Mouse (Mus musculus): ENCODE measurements at regions not wholly inside any gene's neighbourhood (a gene's known extent, or its start where the extent isn't known, plus 50 kb on each side); places are given as distances from the start of the nearest gene placed in this dataset.

DNA sequence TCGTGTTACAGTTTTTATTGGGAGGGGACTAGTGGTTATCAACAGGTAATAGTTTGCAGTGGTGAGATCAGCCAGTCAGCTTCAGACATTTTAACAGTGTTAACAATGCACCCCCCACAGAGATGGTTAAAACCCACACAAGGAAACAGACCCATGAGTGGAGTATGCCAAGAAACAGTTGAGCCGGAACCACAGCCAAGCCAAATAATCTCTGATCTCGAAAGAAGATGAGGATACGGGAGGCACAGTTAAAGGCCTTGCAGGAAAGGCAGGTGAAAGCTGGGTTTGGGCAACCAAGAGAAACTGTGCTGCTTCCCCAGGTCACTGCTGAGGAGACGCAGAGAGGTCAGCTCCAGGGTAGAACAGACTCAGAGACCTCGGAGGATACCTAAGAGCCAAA lies 631.0 kb downstream of the Zfp706 start:
- WGBS, result 75% methylated on average over 6 of the region's 6 CpGs
- no peak for ATAC-seq (ENCODE audit: insufficient number of reproducible peaks, insufficient read depth, low FRiP score, low TSS enrichment)
- peaks cover 3% of the 10 kb centered on the region; the same call in 1 of the 2 replicates for H3K27me3 ChIP-seq

DNA sequence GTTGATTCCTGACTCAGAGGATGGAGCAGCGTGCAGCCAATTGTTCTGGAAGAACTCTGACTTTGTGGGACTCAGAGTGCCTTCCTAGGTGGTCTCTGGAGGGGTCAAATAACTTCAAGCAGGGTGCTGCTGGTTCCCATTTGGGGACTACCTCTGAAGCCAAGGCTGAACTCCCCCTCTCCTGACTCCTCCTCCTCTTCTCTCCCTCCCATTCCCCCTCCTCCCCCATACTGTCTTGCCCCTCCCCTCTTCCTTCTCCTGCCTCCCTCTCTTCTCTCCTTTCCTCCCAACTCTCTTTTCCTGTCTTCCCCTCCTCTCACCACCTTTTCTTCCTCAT lies 632.1 kb downstream of the Zfp706 start:
- Histone ChIP-seq H3K27ac (peak overlapping the region; percentile 46; the same call in 1 of the 2 replicates), H3K27me3 (no peaks in the 10 kb centered on the region), H3K9me3 (no peaks in the 10 kb centered on the region), H3K4me2 (replicated peaks) (peak overlapping the region; percentile 67), H3K4me1 (peaks cover 14% of the 10 kb centered on the region), H3K36me3 (no peaks in the 10 kb centered on the region), H3K4me3 (peak overlapping the region; percentile 40), H3K9ac (no peak overlapping the region)
- 3% methylated on average over 1 of the region's 1 CpGs for WGBS
- no peak for ATAC-seq (ENCODE audit: insufficient number of reproducible peaks, insufficient read depth, low FRiP score, low TSS enrichment)

More for the DNA sequence above, 631.0 kb downstream of the Zfp706 start:
- H3K4me2 ChIP-seq (replicated peaks), result no peak overlapping the region
- no peak overlapping the region for H3K4me3 ChIP-seq
- no peaks in the 10 kb centered on the region for H3K9me3 ChIP-seq
- H3K4me1 ChIP-seq, result peaks cover 14% of the 10 kb centered on the region
- H3K27ac ChIP-seq, result no peak overlapping the region
- no peaks in the 10 kb centered on the region for H3K36me3 ChIP-seq
- H3K9ac ChIP-seq, result no peak overlapping the region

DNA sequence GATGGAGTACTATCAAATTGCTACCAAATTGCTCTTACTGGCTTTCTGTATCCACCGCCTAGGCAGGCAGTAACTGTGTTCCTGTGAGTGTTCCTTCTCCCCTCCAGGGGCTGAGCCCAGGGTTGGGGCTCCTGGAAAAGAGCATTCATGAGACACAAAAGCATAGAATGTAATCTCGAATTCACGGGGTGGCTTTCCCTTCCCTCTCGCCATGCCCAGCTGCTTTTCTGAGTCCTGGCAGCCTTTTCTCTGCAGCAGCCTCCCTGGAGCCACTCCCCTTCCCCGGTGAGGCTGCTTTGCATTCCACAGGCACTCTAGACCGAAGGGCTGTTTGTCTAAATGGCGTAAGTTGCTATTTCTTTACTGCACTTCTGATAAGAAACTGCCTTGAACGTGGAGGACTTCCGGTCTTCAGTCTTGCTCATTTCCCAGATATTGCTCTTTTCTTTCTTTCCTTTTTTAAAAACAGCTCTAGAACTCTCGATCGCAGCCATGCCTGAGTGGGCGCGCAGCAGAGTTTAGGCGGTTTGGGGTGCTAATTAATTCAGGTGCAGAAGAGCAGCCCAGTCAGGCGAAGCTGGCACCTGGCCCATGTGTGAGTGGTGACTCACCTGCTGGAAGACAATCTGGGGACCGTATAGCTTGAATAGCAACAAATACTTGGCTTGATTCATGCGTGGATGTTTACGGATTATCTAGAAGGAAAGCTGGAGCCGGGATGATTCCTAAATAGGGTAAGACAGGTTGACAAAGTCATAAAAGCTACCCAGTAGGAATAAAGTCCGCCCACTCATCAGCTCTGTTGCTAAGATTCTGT lies 632.6 kb downstream of the Zfp706 start:
- Histone ChIP-seq H3K4me2 (replicated peaks) (peak overlapping the region; percentile 67), H3K27me3 (no peaks in the 10 kb centered on the region), H3K9me3 (no peaks in the 10 kb centered on the region), H3K27ac (peak overlapping the region; percentile 46), H3K4me1 (peaks cover 14% of the 10 kb centered on the region), H3K4me3 (peak overlapping the region; percentile 40), H3K36me3 (no peaks in the 10 kb centered on the region), H3K9ac (peak overlapping the region; percentile 36)
- ATAC-seq (ENCODE audit: insufficient number of reproducible peaks, insufficient read depth, low FRiP score, low TSS enrichment), result 0 out of 2 replicates have a peak, but pooled peaks have one; percentile 65
- 3% methylated on average over 20 of the region's 20 CpGs for WGBS

- Histone ChIP-seq H3K4me3 (peak overlapping the region; percentile 40), H3K4me2 (replicated peaks) (peak overlapping the region; percentile 67), H3K4me1 (peaks cover 14% of the 10 kb centered on the region), H3K27ac (peak overlapping the region; percentile 46), H3K9me3 (no peaks in the 10 kb centered on the region), H3K36me3 (no peaks in the 10 kb centered on the region), H3K9ac (peak overlapping the region; percentile 36), H3K27me3 (no peaks in the 10 kb centered on the region)
- WGBS, result 5% methylated on average over 11 of the region's 11 CpGs
- 0 out of 2 replicates have a peak, but pooled peaks have one; percentile 76 for ATAC-seq (ENCODE audit: insufficient number of reproducible peaks, insufficient read depth, low FRiP score, low TSS enrichment)
Observed at GRCm38 (mm10) chr15:36373900-36374611, 633.5 kb downstream of the Zfp706 start.

GRCm38 (mm10) chr15:36373481-36373880 lies 634.1 kb downstream of the Zfp706 start:
- no peak for ATAC-seq (ENCODE audit: insufficient number of reproducible peaks, insufficient read depth, low FRiP score, low TSS enrichment)

GRCm38 (mm10) chr15:36371382-36371781 lies 636.2 kb downstream of the Zfp706 start:
- H3K27me3 ChIP-seq, result no peaks in the 10 kb centered on the region
- H3K9ac ChIP-seq, result no peak overlapping the region
- no peak overlapping the region for H3K4me3 ChIP-seq
- no peaks in the 10 kb centered on the region for H3K9me3 ChIP-seq
- H3K36me3 ChIP-seq, result no peaks in the 10 kb centered on the region
- no peak for ATAC-seq (ENCODE audit: insufficient number of reproducible peaks, insufficient read depth, low FRiP score, low TSS enrichment)
- H3K4me2 ChIP-seq (replicated peaks), result no peak overlapping the region
- peaks cover 14% of the 10 kb centered on the region for H3K4me1 ChIP-seq
- H3K27ac ChIP-seq, result no peak overlapping the region

More at GRCm38 (mm10) chr15:36373481-36373880, 634.1 kb downstream of the Zfp706 start:
- Histone ChIP-seq H3K4me3 (no peak overlapping the region), H3K4me1 (peaks cover 14% of the 10 kb centered on the region), H3K27me3 (no peaks in the 10 kb centered on the region), H3K36me3 (no peaks in the 10 kb centered on the region), H3K27ac (no peak overlapping the region), H3K9me3 (no peaks in the 10 kb centered on the region), H3K9ac (no peak overlapping the region), H3K4me2 (replicated peaks) (no peak overlapping the region)
- WGBS, result 49% methylated on average over 3 of the region's 3 CpGs

GRCm38 (mm10) chr15:36370906-36371305 lies 636.7 kb downstream of the Zfp706 start:
- no peak overlapping the region for H3K27ac ChIP-seq
- ATAC-seq (ENCODE audit: insufficient number of reproducible peaks, insufficient read depth, low FRiP score, low TSS enrichment), result no peak
- H3K4me1 ChIP-seq, result peaks cover 14% of the 10 kb centered on the region
- no peaks in the 10 kb centered on the region for H3K27me3 ChIP-seq
- H3K9me3 ChIP-seq, result no peaks in the 10 kb centered on the region
- no peak overlapping the region for H3K9ac ChIP-seq
- H3K36me3 ChIP-seq, result no peaks in the 10 kb centered on the region
- 66% methylated on average over 4 of the region's 4 CpGs for WGBS
- H3K4me2 ChIP-seq (replicated peaks), result no peak overlapping the region
- no peak overlapping the region for H3K4me3 ChIP-seq

GRCm38 (mm10) chr15:36367296-36367695 lies 640.3 kb downstream of the Zfp706 start:
- H3K36me3 ChIP-seq, result no peaks in the 10 kb centered on the region
- no peak overlapping the region for H3K27ac ChIP-seq
- H3K4me2 ChIP-seq (replicated peaks), result no peak overlapping the region
- H3K4me1 ChIP-seq, result no peaks in the 10 kb centered on the region
- H3K4me3 ChIP-seq, result no peak overlapping the region
- no peak for ATAC-seq (ENCODE audit: insufficient number of reproducible peaks, insufficient read depth, low FRiP score, low TSS enrichment)
- H3K27me3 ChIP-seq, result no peaks in the 10 kb centered on the region
- H3K9me3 ChIP-seq, result no peaks in the 10 kb centered on the region
- no peak overlapping the region for H3K9ac ChIP-seq

DNA sequence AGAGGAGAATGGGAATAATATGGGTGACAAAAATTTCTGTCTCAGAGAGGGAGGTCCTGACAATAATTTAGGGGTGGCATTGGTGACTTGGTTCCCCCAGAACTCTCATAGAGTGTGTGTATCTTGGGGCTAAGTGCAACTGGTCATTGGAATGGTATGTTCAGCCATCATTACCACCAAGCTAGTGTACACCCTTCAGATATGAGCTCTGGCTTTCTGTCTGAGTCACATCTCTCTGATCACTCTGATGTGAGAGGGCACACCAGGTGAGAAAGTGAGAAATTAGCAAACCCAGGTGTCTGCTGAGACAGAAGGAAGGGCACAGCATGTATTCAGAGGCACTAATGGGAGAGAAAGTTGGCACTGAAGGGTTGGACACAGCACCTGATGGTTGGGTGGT lies 642.8 kb downstream of the Zfp706 start:
- H3K9me3 ChIP-seq, result no peaks in the 10 kb centered on the region
- no peak overlapping the region for H3K27ac ChIP-seq
- no peak overlapping the region for H3K4me3 ChIP-seq
- H3K36me3 ChIP-seq, result no peaks in the 10 kb centered on the region
- H3K4me2 ChIP-seq (replicated peaks), result no peak overlapping the region
- H3K27me3 ChIP-seq, result no peaks in the 10 kb centered on the region
- H3K4me1 ChIP-seq, result no peaks in the 10 kb centered on the region
- no peak overlapping the region for H3K9ac ChIP-seq
- ATAC-seq (ENCODE audit: insufficient number of reproducible peaks, insufficient read depth, low FRiP score, low TSS enrichment), result no peak

DNA sequence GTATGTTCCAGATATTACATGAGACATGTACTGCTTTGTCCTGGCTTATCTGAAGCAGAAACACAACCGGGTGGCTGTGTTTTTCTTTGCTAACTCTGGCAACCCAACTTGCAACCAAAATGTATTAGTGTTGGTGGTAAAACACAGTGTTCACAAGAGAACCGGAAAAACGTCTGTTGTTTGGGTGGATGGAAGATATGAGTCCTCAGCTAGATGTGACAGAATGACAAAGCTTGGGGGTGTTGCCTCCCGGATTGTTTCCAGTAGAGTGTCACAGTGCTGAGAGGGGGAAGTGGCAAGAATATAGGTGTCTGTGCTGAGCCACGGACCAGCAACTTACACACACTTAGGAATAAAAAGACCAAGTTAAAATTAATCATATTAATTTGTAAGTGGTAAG lies 643.5 kb downstream of the Zfp706 start:
- no peaks in the 10 kb centered on the region for H3K27me3 ChIP-seq
- no peak overlapping the region for H3K27ac ChIP-seq
- H3K9ac ChIP-seq, result no peak overlapping the region
- H3K4me1 ChIP-seq, result no peaks in the 10 kb centered on the region
- ATAC-seq (ENCODE audit: insufficient number of reproducible peaks, insufficient read depth, low FRiP score, low TSS enrichment), result no peak
- H3K4me3 ChIP-seq, result no peak overlapping the region
- H3K36me3 ChIP-seq, result no peaks in the 10 kb centered on the region
- H3K4me2 ChIP-seq (replicated peaks), result no peak overlapping the region
- no peaks in the 10 kb centered on the region for H3K9me3 ChIP-seq
- 74% methylated on average over 5 of the region's 5 CpGs for WGBS

- no peaks in the 10 kb centered on the region for H3K36me3 ChIP-seq
- H3K4me3 ChIP-seq, result no peak overlapping the region
- no peak overlapping the region for H3K4me2 ChIP-seq (replicated peaks)
- H3K9ac ChIP-seq, result no peak overlapping the region
- ATAC-seq (ENCODE audit: insufficient number of reproducible peaks, insufficient read depth, low FRiP score, low TSS enrichment), result no peak
- no peaks in the 10 kb centered on the region for H3K27me3 ChIP-seq
- H3K9me3 ChIP-seq, result no peaks in the 10 kb centered on the region
- no peak overlapping the region for H3K27ac ChIP-seq
- WGBS, result 45% methylated on average over 4 of the region's 4 CpGs
- no peaks in the 10 kb centered on the region for H3K4me1 ChIP-seq
Observed at GRCm38 (mm10) chr15:36362911-36363565, 644.5 kb downstream of the Zfp706 start.

Measured in embryonic facial prominence, embryonic 12.5 days (tissue).